Mouse (Mus musculus): ENCODE measurements at regions not wholly inside any gene's neighbourhood (a gene's known extent, or its start where the extent isn't known, plus 50 kb on each side); places are given as distances from the start of the nearest gene placed in this dataset.

- no peak for ATAC-seq
These were observed 230.3 kb downstream of the Parp8 start for GRCm38 (mm10) chr13:116795041-116795440.

DNA sequence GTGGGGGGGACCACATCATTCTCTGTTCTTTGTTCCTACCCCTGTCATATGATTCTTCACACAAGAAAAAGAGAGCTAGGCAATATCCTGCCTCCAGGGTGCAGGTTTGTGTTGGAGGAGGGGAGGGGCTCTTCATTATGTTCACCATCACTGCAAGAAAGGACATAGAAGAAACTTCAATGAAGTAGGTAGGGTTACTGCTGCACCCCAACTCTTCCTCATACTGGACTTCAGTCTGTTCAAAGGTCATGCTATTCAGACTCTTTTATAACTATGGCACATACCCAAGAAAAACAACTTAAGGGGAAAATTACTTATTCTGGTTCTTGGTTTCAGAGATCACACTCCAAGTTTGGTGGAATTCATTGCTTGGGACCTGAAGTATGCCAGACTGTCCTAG is 243.7 kb downstream of the Parp8 start:
- no peak for ATAC-seq

DNA sequence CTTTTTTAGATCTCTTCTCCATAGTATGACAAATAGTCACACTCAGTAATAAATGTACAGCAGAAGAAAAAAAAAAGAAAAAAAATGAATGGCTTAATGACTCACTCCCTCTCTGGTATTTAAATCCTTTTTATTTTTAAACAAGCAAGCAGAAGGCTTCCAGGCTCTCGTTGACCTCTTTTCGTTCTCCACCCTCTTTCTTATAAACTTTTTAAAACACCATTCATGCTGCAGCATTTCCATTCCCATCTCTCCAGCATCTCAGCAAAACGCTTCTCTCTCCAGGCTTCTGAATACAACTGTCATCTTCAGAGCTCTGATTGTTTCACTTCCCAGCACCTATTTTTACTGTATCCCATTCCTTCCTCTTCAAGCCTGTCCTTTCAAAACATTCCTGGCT is 259.8 kb downstream of the Parp8 start:
- no peak for ATAC-seq

GRCm38 (mm10) chr13:116759912-116760311 is 265.4 kb downstream of the Parp8 start:
- no peak for ATAC-seq

DNA sequence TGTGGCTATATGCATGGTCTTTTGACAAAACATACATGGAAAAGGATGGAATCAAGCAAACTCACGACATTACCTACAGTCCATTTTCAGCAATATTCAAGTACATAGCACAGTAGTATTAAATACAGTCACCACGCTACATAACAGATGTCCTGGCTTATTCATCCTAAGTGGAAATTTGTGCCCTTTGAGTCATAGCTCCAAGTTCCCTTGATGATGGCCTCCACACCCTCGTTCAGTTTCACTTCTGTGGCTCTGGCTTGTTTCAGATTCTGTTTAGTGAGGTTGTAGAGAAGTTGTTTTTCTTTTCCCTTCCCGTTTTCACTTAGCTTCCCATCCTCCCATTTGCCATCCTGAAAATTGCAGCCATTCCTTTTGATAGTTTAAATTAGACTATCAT is 284.5 kb downstream of the Parp8 start:
- ATAC-seq: no peak

GRCm38 (mm10) chr13:116723361-116724153 is 301.8 kb downstream of the Parp8 start:
- no peak for ATAC-seq

GRCm38 (mm10) chr13:116714809-116715208 is 310.5 kb downstream of the Parp8 start:
- no peak for ATAC-seq

DNA sequence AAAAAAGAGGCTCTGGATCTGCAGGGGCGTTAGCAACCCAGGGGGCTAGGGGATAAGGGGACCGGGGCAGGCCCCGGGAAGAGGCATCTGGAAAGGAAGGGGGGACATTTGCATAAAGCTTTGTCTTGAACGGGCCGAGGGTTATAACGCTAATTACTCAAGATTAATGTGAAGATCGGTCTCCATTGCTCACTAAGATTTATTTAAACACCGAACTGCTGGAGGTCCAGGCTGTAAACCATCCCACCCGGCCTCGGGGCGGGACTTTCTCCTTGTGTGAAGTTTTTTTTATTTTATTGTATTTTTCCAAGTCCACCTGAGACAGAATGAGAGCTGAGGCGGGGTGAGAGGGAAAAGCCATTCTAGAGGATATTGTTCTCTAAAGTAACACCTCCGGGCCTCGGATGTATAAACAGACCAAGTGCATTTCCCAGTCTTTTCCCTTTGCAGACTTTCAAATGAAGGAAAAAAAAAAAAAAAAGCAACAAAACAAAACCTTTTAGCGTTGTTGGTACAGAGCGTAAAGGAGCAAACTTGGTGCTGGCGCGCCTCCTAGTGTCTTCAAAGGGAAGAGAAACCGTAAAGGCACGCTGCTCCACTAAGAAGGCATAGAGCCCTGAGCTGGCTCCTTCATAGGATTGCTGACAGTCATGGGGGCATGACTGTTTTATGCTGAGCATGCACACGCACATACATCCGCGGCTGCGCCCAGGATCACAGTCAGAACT is 313.3 kb downstream of the Parp8 start:
- peak; percentile 74 for ATAC-seq

DNA sequence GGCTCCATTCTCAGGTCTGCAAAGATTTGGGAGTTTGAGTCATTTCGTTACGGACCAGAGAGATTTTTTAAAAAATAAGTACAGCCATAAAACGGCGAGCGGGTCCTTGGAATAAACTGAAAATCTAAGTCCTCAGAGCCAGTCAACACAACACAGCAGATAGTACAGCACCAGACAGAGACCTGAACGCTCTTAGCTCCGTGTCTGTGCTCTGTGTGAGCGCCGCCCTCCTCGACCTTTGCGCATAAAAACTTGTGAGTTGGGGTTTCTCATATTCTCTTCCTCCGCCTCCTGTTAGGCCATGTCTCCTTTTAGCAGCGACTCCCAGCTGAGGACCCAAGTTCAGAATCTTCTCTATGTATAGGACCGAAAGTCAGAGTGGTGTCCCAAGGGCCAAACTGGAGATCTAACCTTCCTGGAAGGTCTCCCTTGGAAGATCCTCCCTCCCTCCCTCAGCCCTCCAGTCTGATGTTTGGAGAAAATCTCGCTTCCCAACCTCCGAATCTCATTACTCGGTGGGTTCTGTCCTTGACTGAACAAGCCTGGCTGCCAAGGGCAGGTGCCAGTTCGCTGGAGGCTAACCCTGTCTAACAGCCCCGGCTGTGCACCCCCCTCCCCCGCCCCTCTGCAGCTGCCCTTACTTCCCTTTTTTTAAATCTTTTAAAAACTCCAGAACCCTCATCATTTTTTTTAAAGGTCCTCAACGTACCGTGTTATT is 314.0 kb downstream of the Parp8 start:
- ATAC-seq: no peak

DNA sequence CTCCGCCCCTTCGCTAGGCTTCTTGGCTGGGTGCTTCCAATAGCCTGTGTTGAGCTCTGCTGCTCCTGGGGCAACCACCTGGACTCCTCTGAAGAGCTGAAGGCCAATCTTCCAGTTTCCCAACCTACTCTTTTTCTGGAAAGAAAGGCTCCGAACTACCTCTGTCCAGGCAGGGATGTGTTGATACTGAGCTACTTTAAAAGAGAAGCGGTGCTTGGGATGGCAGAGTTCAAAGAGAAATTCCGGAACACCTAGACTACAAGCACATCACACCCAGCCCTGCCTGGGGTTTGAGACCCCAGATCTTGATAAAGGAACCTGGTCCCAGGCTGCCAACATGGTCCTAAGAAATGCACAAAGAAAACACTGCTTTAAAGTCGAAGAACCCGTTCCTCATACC is 315.7 kb downstream of the Parp8 start:
- ATAC-seq: no peak

- ATAC-seq: no peak
These were observed 316.5 kb downstream of the Parp8 start for GRCm38 (mm10) chr13:116708846-116709245.

DNA sequence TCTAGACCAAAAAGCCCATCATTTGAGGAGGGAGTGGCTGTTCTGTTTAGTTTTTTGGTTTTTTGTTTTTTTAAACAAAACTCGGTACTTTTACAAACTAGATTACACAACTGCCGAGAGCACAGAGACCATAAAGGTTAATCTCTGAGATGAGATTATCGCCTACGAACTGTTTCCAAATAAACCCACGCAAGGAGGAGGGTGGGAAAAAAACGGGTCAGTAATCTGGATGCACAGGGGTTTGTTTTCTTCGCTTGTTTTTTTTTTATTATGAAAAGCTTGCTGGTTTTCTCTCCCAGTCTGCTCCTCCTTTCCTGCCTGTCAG is 316.9 kb downstream of the Parp8 start:
- ATAC-seq: no peak

DNA sequence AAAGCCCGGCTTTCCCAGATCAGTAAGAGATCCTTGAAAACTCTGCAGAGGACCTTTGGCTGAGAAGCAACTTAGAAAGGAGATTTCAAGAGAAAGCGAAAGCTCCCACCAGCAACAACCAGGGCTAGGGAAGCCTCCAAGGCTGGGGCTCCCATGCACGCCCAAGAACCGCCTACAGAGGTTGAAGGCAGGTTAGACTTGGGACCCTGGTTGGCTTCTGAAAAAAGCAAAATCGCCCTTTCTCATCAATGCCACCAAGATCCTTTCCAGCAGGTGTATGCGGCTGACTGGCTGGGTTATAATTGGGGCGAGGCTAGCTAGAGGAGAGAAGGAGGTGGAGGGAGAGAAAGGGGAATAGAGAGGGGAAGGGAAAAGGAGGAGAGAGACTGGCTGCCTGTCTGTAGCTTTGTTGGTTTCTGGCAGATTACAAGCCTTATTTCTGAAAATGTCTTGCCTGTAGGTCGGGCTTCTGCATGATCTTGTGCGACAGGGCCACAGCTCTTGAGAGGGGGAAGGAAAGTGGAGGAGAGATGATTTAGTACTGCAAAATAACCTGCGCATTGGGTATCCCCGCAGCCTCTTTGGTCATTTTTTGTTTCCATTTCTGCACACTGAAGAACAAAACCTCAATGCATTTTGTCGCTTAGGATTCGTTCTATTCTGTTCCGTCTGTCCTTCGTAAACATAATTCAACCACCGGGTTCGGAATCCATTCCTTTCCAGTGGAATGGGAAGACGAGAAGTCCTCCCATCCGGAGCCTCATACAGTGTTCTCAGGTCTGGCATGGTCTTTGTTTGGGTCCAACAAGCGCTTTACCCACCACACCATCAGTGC is 317.5 kb downstream of the Parp8 start:
- ATAC-seq: no peak

GRCm38 (mm10) chr13:116706401-116707330 is 318.7 kb downstream of the Parp8 start:
- ATAC-seq: no peak

- ATAC-seq: no peak
These were observed 319.5 kb downstream of the Parp8 start for GRCm38 (mm10) chr13:116705611-116706386.

DNA sequence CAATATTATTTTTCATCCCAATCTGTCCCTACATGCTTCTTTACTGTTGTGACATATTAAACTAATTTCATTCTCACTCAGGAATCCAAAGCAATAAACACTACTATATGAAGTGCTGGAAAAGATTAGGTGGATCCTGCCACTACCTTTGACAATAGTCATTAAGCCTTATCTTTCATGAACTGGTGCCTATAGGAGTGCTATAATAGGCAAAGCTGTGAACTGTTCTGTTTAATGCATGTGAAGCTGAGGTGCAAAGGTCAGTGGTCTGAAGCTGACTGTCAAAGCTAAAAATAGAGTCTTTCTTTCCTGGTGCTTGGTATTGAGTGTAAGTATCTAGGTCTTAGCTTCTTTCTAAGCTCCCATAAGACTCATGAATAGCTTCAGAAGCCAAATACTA is 336.6 kb downstream of the Parp8 start:
- ATAC-seq: no peak
